Mouse (Mus musculus) heart, embryonic 16.5 days (tissue): ENCODE results near the gene Clcn1. TPM values are rescaled to one million over a fixed set of nuclear protein-coding genes. Genes with fewer than 3 reads are reported as not detected.

Experiments used
- ATAC-seq: fragments of 200-750 bp; cut with Nextera tagmentation; replicated peaks from 2 replicates; pipeline ENCODE4 v1.8.0; 2017; ENCODE audit warnings: moderate number of reproducible peaks; ENCODE audit not compliant: insufficient read depth, low FRiP score; ENCODE audit errors: extremely low read depth
- H3K27ac ChIP-seq: fragments of 300-500 bp; sonication (generic); 2 replicates; pipeline ENCODE4 v1.5.1; 2014; ENCODE audit warnings: mild to moderate bottlenecking, low read length, control low read depth, moderate library complexity
- H3K27me3 ChIP-seq: fragments of 300-500 bp; sonication (generic); 2 replicates; pipeline ENCODE4 v1.6.1; 2014; ENCODE audit warnings: low read length, mixed read lengths; ENCODE audit not compliant: control insufficient read depth, insufficient read depth
- H3K36me3 ChIP-seq: fragments of 300-500 bp; sonication (generic); 2 replicates; pipeline ENCODE4 v1.6.1; 2014; ENCODE audit not compliant: control insufficient read depth, insufficient read depth
- H3K4me1 ChIP-seq: fragments of 300-500 bp; sonication (generic); 2 replicates; pipeline ENCODE4 v1.6.1; 2014; ENCODE audit warnings: low read length, mixed read lengths; ENCODE audit not compliant: control insufficient read depth, insufficient read depth
- H3K4me2 ChIP-seq: fragments of 300-500 bp; sonication (generic); 2 replicates; pipeline ENCODE4 v1.6.1; 2014; ENCODE audit warnings: low read depth, mild to moderate bottlenecking, control low read depth, low read length
- H3K4me3 ChIP-seq: fragments of 300-500 bp; sonication (generic); 2 replicates; pipeline ENCODE4 v1.5.1; 2014; ENCODE audit warnings: mild to moderate bottlenecking, control low read depth, low read length
- H3K9ac ChIP-seq: fragments of 300-500 bp; sonication (generic); 2 replicates; pipeline ENCODE4 v1.6.1; 2014; ENCODE audit warnings: low read length, control low read depth
- H3K9me3 ChIP-seq: fragments of 300-500 bp; sonication (generic); replicated peaks from 2 replicates; pipeline ENCODE4 v1.6.1; 2016; ENCODE audit warnings: low read length; ENCODE audit not compliant: control insufficient read depth
- WGBS: fragments of 180-500 bp; shearing (Covaris S2); extraction: QIAGEN DNeasy Blood & Tissue Kit; methylation state at CpG from one replicate; pipeline ENCODE4 v1.1.7; 2014; 5-methylcytosine and 5-hydroxymethylcytosine counted together
- polyA plus RNA-seq: library from polyadenylated mRNA; unstranded; fragments of >200 nt; fragmentation: Nextera tagmentation; extraction: Ambion mirVana; gene quantifications from 2 replicates; pipeline ENCODE4 v1.2.1, GENCODE M21; 2015

Clcn1 gene
- polyA plus RNA-seq, 1 experiment from 2014 or later = 0.45 TPM

DNA sequence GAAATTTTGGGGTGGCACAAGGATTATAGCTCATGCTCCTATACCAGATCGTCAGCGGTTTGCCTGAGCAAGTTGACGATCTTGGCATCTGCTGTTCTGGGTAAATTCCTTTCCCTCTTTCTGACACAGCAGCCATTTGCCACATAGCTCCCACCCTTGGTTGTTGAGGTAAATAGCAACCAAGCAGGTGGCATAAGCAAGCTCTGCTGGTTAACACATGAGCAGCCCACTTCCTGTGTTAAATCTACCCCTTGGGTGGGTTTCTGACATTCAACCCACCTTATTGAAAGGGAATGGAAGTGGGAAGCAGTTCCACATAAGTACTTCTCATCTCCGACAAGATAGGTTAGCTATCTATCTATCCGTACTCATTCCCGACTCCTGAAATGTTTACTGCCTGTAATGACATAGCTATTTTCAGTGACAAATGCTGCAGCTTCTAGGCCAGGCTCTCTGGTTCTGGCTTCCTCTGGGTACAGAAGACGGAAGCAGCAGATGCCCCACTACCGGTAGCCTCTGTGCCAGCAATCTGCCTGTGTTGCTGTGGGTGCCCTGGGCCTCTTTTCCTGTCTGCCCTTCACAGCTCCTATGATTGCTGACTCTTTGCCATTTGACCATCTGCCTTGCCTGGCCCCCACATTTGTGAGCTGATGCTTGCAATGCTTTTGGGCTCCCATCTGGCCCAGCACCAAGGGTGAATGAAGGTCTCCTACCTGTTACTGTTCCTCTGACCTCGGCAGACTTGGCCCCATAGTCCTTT lies 57.1 kb downstream of the Clcn1 start:
- ATAC-seq = peak; percentile 37; the same call in 1 of the 2 replicates
- Histone ChIP-seq H3K4me1 (peaks cover 2% of the 10 kb centered on the region), H3K36me3 (no peaks in the 10 kb centered on the region), H3K27ac (no peak overlapping the region; the same call in 1 of the 2 replicates), H3K4me2 (no peak overlapping the region), H3K27me3 (no peaks in the 10 kb centered on the region), H3K9me3 (no peaks in the 10 kb centered on the region), H3K9ac (no peak overlapping the region), H3K4me3 (no peak overlapping the region)
- 77% methylated on average over 9 of the region's 9 CpGs for WGBS

DNA sequence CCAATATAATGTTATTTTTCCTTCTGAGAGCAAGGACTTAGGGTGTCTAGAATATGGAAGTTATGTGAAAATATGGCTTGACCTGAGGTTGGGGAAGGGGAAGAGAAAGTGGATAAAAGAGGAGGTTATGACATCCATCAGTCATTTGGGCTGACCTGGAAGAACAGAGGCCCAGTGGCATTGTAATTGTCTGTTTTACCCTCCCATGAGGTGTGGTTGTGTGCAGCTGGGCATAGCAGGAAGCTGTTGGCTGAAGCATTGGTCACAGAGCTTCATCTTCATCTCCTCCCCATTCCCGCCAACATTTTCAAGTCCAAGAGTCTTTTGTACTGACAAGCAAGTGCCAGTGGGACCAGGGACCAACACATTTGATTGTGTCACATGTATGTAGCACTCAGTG lies 57.8 kb downstream of the Clcn1 start:
- H3K4me3 ChIP-seq = no peak overlapping the region
- no peak for ATAC-seq
- WGBS = 74% methylated on average over 1 of the region's 1 CpGs
- H3K9ac ChIP-seq = no peak overlapping the region
- H3K4me1 ChIP-seq = peaks cover 4% of the 10 kb centered on the region
- no peaks in the 10 kb centered on the region for H3K9me3 ChIP-seq
- H3K27ac ChIP-seq = no peak overlapping the region
- no peak overlapping the region for H3K4me2 ChIP-seq
- H3K27me3 ChIP-seq = no peaks in the 10 kb centered on the region
- no peaks in the 10 kb centered on the region for H3K36me3 ChIP-seq

GRCm38 (mm10) chr6:42348281-42349005 lies 62.0 kb downstream of the Clcn1 start:
- Histone ChIP-seq H3K9ac (peak overlapping the region; percentile 98; the same call in 1 of the 2 replicates), H3K27me3 (no peaks in the 10 kb centered on the region), H3K9me3 (no peaks in the 10 kb centered on the region), H3K4me3 (peak overlapping the region; percentile 90), H3K4me2 (peak overlapping the region; percentile 94), H3K4me1 (peaks cover 29% of the 10 kb centered on the region), H3K27ac (peak overlapping the region; percentile 98), H3K36me3 (peaks cover 2% of the 10 kb centered on the region)
- WGBS = 37% methylated on average over 12 of the region's 12 CpGs
- no peak for ATAC-seq

GRCm38 (mm10) chr6:42349006-42349425 lies 62.5 kb downstream of the Clcn1 start:
- peak; percentile 30 for ATAC-seq
- H3K36me3 ChIP-seq = peaks cover 4% of the 10 kb centered on the region
- H3K4me3 ChIP-seq = peak overlapping the region; percentile 90
- peak overlapping the region; percentile 94 for H3K4me2 ChIP-seq
- H3K27me3 ChIP-seq = no peaks in the 10 kb centered on the region
- peak overlapping the region; percentile 98 for H3K9ac ChIP-seq
- WGBS = under 1% methylated on average over 11 of the region's 11 CpGs
- H3K4me1 ChIP-seq = peaks cover 35% of the 10 kb centered on the region
- no peaks in the 10 kb centered on the region for H3K9me3 ChIP-seq
- H3K27ac ChIP-seq = peak overlapping the region; percentile 98

GRCm38 (mm10) chr6:42349426-42350020 lies 63.0 kb downstream of the Clcn1 start, which contains the start of gene Zyx:
TSS of gene Zyx (plus strand) at chr6:42349630.
- peaks cover 40% of the 10 kb centered on the region for H3K4me1 ChIP-seq
- H3K4me2 ChIP-seq = peak within 1 kb of the TSS; percentile 94
- peaks cover 4% of the 10 kb centered on the region for H3K36me3 ChIP-seq
- WGBS = under 1% methylated on average over 27 of the region's 36 CpGs
- peak within 1 kb of the TSS; percentile 98 for H3K9ac ChIP-seq
- H3K27ac ChIP-seq = peak within 1 kb of the TSS; percentile 98
- H3K9me3 ChIP-seq = no peaks in the 10 kb centered on the region
- peak; percentile 93 for ATAC-seq
- peak within 1 kb of the TSS; percentile 90 for H3K4me3 ChIP-seq
- no peaks in the 10 kb centered on the region for H3K27me3 ChIP-seq

GRCm38 (mm10) chr6:42350021-42350967 lies 63.8 kb downstream of the Clcn1 start:
- H3K27ac ChIP-seq = peak overlapping the region; percentile 98
- H3K36me3 ChIP-seq = peaks cover 9% of the 10 kb centered on the region
- under 1% methylated on average over 72 of the region's 72 CpGs for WGBS
- ATAC-seq = peak; percentile 15
- peak overlapping the region; percentile 90 for H3K4me3 ChIP-seq
- peak overlapping the region; percentile 98 for H3K9ac ChIP-seq
- no peaks in the 10 kb centered on the region for H3K27me3 ChIP-seq
- H3K9me3 ChIP-seq = no peaks in the 10 kb centered on the region
- peak overlapping the region; percentile 94 for H3K4me2 ChIP-seq
- peaks cover 47% of the 10 kb centered on the region for H3K4me1 ChIP-seq

DNA sequence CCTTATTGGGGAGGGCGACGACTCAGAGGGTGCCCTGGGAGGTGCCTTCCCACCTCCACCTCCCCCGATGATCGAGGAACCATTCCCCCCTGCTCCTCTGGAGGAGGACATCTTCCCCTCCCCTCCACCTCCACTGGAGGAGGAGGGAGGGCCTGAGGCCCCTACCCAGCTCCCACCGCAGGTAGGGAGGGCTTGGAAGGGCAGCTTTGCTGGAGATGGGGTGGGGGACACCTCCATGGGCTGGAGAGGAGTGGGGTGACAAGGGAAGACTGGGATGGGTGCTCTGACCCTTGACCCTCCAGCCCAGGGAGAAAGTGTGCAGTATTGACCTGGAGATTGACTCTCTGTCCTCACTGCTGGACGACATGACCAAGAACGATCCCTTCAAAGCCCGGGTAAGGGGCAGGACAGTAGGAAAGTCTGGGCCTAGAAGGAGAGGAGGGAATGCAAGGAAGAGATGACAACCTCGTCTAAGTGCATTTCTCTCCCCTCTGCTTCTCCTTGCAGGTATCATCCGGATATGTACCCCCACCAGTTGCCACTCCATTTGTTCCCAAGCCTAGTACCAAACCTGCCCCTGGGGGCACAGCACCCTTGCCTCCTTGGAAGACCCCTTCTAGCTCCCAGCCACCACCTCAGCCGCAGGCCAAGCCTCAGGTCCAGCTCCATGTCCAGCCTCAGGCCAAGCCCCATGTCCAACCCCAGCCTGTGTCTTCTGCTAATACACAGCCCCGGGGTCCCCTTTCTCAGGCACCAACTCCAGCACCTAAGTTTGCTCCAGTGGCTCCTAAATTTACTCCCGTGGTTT lies 64.7 kb downstream of the Clcn1 start:
- peak overlapping the region; percentile 98 for H3K27ac ChIP-seq
- H3K4me3 ChIP-seq = peak overlapping the region; percentile 90
- peak overlapping the region; percentile 98 for H3K9ac ChIP-seq
- no peaks in the 10 kb centered on the region for H3K27me3 ChIP-seq
- H3K4me1 ChIP-seq = peaks cover 52% of the 10 kb centered on the region
- peak overlapping the region; percentile 94 for H3K4me2 ChIP-seq
- 31% methylated on average over 13 of the region's 13 CpGs for WGBS
- H3K36me3 ChIP-seq = peaks cover 15% of the 10 kb centered on the region
- no peaks in the 10 kb centered on the region for H3K9me3 ChIP-seq
- no peak for ATAC-seq
